Mouse (Mus musculus) intestine, postnatal 0 days (tissue): ENCODE results near the gene Zdhhc3. TPM values are rescaled to one million over a fixed set of nuclear protein-coding genes. Genes with fewer than 3 reads are reported as not detected.

ENCODE experiments used
- ATAC-seq: fragments of 200-750 bp; cut with Nextera tagmentation; 2 replicates; pipeline ENCODE4 v1.8.0; 2017; ENCODE audit warnings: mild to moderate bottlenecking, moderate TSS enrichment, moderate library complexity
- H3K27ac ChIP-seq: fragments of 300-500 bp; sonication (generic); 2 replicates; pipeline ENCODE4 v1.5.1; 2014; ENCODE audit warnings: mild to moderate bottlenecking, low read depth, low read length, moderate library complexity
- H3K27me3 ChIP-seq: fragments of 300-500 bp; sonication (generic); replicated peaks from 2 replicates; pipeline ENCODE4 v1.6.1; 2014; ENCODE audit warnings: low read length, mixed read lengths; ENCODE audit not compliant: control insufficient read depth, insufficient read depth
- H3K36me3 ChIP-seq: fragments of 300-500 bp; sonication (generic); 2 replicates; pipeline ENCODE4 v1.6.1; 2014; ENCODE audit warnings: mild to moderate bottlenecking, moderate library complexity; ENCODE audit not compliant: control insufficient read depth, insufficient read depth
- H3K4me1 ChIP-seq: fragments of 300-500 bp; sonication (generic); replicated peaks from 2 replicates; pipeline ENCODE4 v1.6.1; 2014; ENCODE audit warnings: antibody characterized with exemption, low read length, mixed read lengths; ENCODE audit not compliant: control insufficient read depth, insufficient read depth
- H3K4me2 ChIP-seq: fragments of 300-500 bp; sonication (generic); replicated peaks from 2 replicates; pipeline ENCODE4 v1.6.1; 2014; ENCODE audit warnings: low read depth, mild to moderate bottlenecking, moderate library complexity
- H3K4me3 ChIP-seq: fragments of 300-500 bp; sonication (generic); 2 replicates; pipeline ENCODE4 v1.5.1; 2014; ENCODE audit warnings: low read depth, low read length
- H3K9ac ChIP-seq: fragments of 300-500 bp; sonication (generic); 2 replicates; pipeline ENCODE4 v1.6.1; 2014; ENCODE audit warnings: mild to moderate bottlenecking, low read depth, low read length
- H3K9me3 ChIP-seq: fragments of 300-500 bp; sonication (generic); 2 replicates; pipeline ENCODE4 v1.6.1; 2016; ENCODE audit warnings: mixed run types; ENCODE audit not compliant: control insufficient read depth
- CTCF ChIP-seq: sonication (generic); IDR thresholded peaks from 2 replicates; pipeline ENCODE4 v1.5.1; 2016; ENCODE audit warnings: low read depth, mild to moderate bottlenecking, control low read depth, antibody characterized with exemption, moderate library complexity
- WGBS: fragments of 180-500 bp; shearing (Covaris S2); extraction: QIAGEN DNeasy Blood & Tissue Kit; methylation state at CpG from one replicate; pipeline ENCODE4 v1.1.7; 2014; 5-methylcytosine and 5-hydroxymethylcytosine counted together
- polyA plus RNA-seq: library from polyadenylated mRNA; unstranded; fragments of >200 nt; fragmentation: Nextera tagmentation; extraction: Ambion mirVana; gene quantifications from 2 replicates; pipeline ENCODE4 v1.2.1, GENCODE M21; 2015

Gene Zdhhc3
- 52.1 and 55.3 TPM in 2 replicates for polyA plus RNA-seq

- under 1% methylated on average over 79 of the region's 79 CpGs for WGBS
- peak; percentile 92 for ATAC-seq
- Histone ChIP-seq H3K9ac (peak within 1 kb of the TSS; percentile 88), H3K4me1 (0 out of 2 replicates have a peak, but pooled peaks cover 9% of the 10 kb centered on the region), H3K9me3 (no peaks in the 10 kb centered on the region), H3K27ac (peak within 1 kb of the TSS; percentile 96), H3K27me3 (no peaks in the 10 kb centered on the region), H3K36me3 (peaks cover 4% of the 10 kb centered on the region), H3K4me3 (peak within 1 kb of the TSS; percentile 91), H3K4me2 (peak within 1 kb of the TSS; percentile 87)
- 0 out of 2 replicates have a peak, but pooled peaks have one; percentile 24 for TF ChIP-seq CTCF
Observed at GRCm38 (mm10) chr9:123112805-123113521, at the start of gene Zdhhc3, which contains the start of gene Exosc7. TSS of gene Zdhhc3 (minus strand) at chr9:123113205. TSS of gene Exosc7 (plus strand) at chr9:123113215.

DNA sequence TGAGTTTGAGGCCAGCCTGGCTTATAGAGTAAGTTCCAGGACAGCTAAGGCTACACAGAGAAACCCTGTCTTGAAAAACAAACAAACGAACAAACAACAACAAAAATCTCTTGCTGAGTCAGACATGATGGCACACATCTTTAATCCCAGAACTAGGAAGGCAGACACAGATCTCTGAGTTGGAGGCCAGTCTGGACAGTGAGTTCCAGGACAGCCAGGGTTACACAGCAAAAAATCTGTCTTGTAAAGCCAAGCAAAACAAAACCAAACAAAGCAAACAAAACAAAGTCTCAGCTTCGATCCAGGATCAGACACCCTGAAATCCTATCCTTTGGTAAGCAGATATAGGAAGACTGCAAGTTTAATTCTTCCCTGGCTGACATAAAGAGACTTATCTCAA is 48.8 kb upstream of the Zdhhc3 start:
- no peaks in the 10 kb centered on the region for H3K27me3 ChIP-seq
- WGBS = 57% methylated on average over 2 of the region's 2 CpGs
- no peak for TF ChIP-seq CTCF
- no peak overlapping the region for H3K9ac ChIP-seq
- H3K4me1 ChIP-seq = no peaks in the 10 kb centered on the region
- no peak overlapping the region for H3K27ac ChIP-seq
- no peak for ATAC-seq
- no peak overlapping the region for H3K4me3 ChIP-seq
- no peaks in the 10 kb centered on the region for H3K36me3 ChIP-seq
- H3K9me3 ChIP-seq = no peaks in the 10 kb centered on the region
- no peak overlapping the region for H3K4me2 ChIP-seq

DNA sequence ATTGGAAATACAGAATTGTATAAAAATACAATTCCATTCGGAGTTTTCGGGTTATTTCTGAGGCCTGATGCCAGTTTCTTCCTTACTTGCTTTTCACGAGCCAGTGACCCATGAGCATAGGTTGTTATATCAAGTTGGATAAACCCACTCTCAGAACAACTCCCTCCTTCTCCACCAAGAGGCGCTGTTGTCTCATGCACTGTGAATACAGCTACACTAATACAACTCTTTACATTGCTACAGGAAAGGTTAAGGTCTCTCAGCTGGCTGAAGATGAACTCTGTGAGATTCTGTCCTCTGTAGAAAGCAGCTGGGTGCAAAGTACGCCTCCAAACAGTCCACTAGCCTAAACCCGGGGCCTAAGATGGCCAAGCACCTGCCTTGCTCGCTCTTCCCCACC is 46.3 kb upstream of the Zdhhc3 start:
- H3K27me3 ChIP-seq = no peaks in the 10 kb centered on the region
- no peak overlapping the region for H3K4me3 ChIP-seq
- peak; percentile 94 for TF ChIP-seq CTCF
- H3K9ac ChIP-seq = no peak overlapping the region
- H3K4me2 ChIP-seq = no peak overlapping the region
- 59% methylated on average over 7 of the region's 7 CpGs for WGBS
- no peak for ATAC-seq
- no peak overlapping the region for H3K27ac ChIP-seq
- H3K9me3 ChIP-seq = no peaks in the 10 kb centered on the region
- no peaks in the 10 kb centered on the region for H3K36me3 ChIP-seq
- H3K4me1 ChIP-seq = no peaks in the 10 kb centered on the region

GRCm38 (mm10) chr9:123158125-123158836 is 45.3 kb upstream of the Zdhhc3 start:
- 55% methylated on average over 8 of the region's 8 CpGs for WGBS
- H3K36me3 ChIP-seq = no peaks in the 10 kb centered on the region
- TF ChIP-seq CTCF = peak; percentile 74

GRCm38 (mm10) chr9:123157699-123158098 is 44.7 kb upstream of the Zdhhc3 start:
- no peak overlapping the region for H3K27ac ChIP-seq
- ATAC-seq = no peak
- no peaks in the 10 kb centered on the region for H3K27me3 ChIP-seq
- H3K9me3 ChIP-seq = no peaks in the 10 kb centered on the region
- H3K4me2 ChIP-seq = no peak overlapping the region
- H3K4me1 ChIP-seq = no peaks in the 10 kb centered on the region; the same call in 1 of the 2 replicates
- no peaks in the 10 kb centered on the region for H3K36me3 ChIP-seq
- H3K4me3 ChIP-seq = no peak overlapping the region
- H3K9ac ChIP-seq = no peak overlapping the region
- TF ChIP-seq CTCF = no peak; the same call in 1 of the 2 replicates

More at GRCm38 (mm10) chr9:123158125-123158836, 45.3 kb upstream of the Zdhhc3 start:
- Histone ChIP-seq H3K27ac (no peak overlapping the region), H3K27me3 (no peaks in the 10 kb centered on the region), H3K9me3 (no peaks in the 10 kb centered on the region), H3K4me1 (no peaks in the 10 kb centered on the region), H3K9ac (no peak overlapping the region), H3K4me2 (no peak overlapping the region), H3K4me3 (no peak overlapping the region)
- no peak; the same call in 1 of the 2 replicates for ATAC-seq

DNA sequence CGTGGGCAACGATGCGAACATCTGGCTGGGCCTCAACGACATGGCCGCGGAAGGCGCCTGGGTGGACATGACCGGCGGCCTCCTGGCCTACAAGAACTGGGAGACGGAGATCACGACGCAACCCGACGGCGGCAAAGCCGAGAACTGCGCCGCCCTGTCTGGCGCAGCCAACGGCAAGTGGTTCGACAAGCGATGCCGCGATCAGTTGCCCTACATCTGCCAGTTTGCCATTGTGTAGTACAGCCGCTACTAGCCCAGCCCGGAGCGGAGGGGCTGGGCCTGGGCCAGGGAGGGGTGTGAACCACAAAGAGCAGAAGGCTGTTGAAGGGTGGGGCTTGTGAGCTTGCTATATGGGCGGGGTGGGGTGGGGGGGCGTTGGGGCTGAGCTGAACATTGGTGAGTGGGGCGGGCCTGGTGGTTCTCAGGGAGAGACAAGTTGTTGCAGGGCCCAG is 43.9 kb upstream of the Zdhhc3 start:
- no peak overlapping the region for H3K27ac ChIP-seq
- 0 out of 2 replicates have a peak overlapping the region, but pooled peaks have one; percentile 24 for H3K4me2 ChIP-seq
- 31% methylated on average over 30 of the region's 30 CpGs for WGBS
- peak overlapping the region; percentile 22; the same call in 1 of the 2 replicates for H3K9ac ChIP-seq
- no peak overlapping the region for H3K4me3 ChIP-seq
- no peaks in the 10 kb centered on the region for H3K36me3 ChIP-seq
- H3K27me3 ChIP-seq = no peaks in the 10 kb centered on the region
- no peak for TF ChIP-seq CTCF
- ATAC-seq = no peak
- H3K4me1 ChIP-seq = no peaks in the 10 kb centered on the region; the same call in 1 of the 2 replicates
- no peaks in the 10 kb centered on the region for H3K9me3 ChIP-seq
